9 mouse cellular contexts compared by ENCODE assay signal in the genomic region with DNA sequence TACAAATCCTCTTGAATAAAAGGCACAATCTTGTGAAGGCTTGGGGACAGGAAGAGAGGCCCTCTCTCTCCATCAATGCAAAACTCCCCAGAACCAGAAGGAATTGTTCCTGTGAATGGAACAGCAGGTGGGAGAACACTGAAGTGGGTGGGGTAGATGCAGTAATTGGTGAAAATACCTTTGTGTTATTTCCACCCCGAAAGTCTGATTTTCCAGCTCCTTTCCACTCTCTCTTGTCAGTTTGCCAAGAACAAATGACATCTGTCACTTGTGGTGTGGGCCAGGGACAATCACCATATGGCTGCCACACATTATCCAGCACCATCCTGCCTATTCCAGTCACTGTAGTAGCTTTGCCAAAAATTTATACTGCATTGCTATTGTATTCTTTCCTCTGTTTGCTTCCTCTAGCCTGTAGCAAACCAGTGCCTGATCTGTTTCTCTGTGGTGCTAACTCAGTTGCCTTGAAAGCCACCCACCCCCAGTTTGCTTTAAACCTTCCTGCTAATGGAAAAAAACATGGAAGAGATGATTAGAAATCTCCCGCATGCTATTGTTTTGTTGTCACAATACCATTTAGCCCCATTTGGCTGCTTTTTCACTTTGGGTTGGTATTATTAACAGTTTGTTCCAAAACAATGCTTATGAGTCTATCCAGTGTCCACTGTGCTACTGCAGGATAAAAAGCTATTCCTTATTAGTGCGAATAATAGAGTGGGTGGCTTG. TPM values are rescaled to one million over a fixed set of nuclear protein-coding genes. Genes with fewer than 3 reads are reported as not detected.
DNase-seq lines count a peak whose midpoint lies in the region; ATAC-seq and TF ChIP-seq lines count a peak whose summit lies in the region.
"Had no signal": no experiment of that assay in that cellular context is flagged by ENCODE, and none has a peak within 500 bp of the region (broad histone marks: within the 10 kb centered on the region; RNA-seq: fewer than 3 reads in every experiment).

No protein-coding gene starts in this region.

- H3K36me3 ChIP-seq in kidney, postnatal 0 days (ENCODE audit: insufficient read depth, low read length) = no peaks in the 10 kb centered on the region
- H3K36me3 ChIP-seq in kidney, adult 2 months (ENCODE audit: control insufficient read depth, insufficient read depth, low read length) = no peaks in the 10 kb centered on the region
- H3K36me3 ChIP-seq in forebrain, embryonic 10.5 days (replicated peaks) = no peaks in the 10 kb centered on the region
- no peaks in the 10 kb centered on the region for H3K36me3 ChIP-seq in midbrain, postnatal 0 days (ENCODE audit: insufficient read depth, low read length)

- no peak overlapping the region for H3K27ac ChIP-seq in kidney, postnatal 0 days
- no peak overlapping the region for H3K27ac ChIP-seq in kidney, adult 2 months (ENCODE audit: insufficient read depth, low read depth, low read length)
- H3K27ac ChIP-seq in forebrain, embryonic 10.5 days = peak overlapping the region; percentile 60; the same call in 1 of the 2 replicates
- no peak overlapping the region for H3K27ac ChIP-seq in midbrain, postnatal 0 days (ENCODE audit: low read depth, low read length)

- no peak for ATAC-seq in kidney, postnatal 0 days (replicated peaks; ENCODE audit: low FRiP score, low read depth)
- no peak for ATAC-seq in midbrain, postnatal 0 days (ENCODE audit: low FRiP score)

- no peaks in the 10 kb centered on the region for H3K4me1 ChIP-seq in kidney, postnatal 0 days (replicated peaks; ENCODE audit: insufficient read depth, low read length)
- no peaks in the 10 kb centered on the region for H3K4me1 ChIP-seq in kidney, adult 2 months (ENCODE audit: control insufficient read depth, insufficient read depth, low read length)
- H3K4me1 ChIP-seq in forebrain, embryonic 10.5 days = peaks cover 9% of the 10 kb centered on the region
- no peaks in the 10 kb centered on the region for H3K4me1 ChIP-seq in midbrain, postnatal 0 days (ENCODE audit: insufficient read depth, low read length)

- WGBS in kidney, postnatal 0 days = 37% methylated on average over 3 of the region's 3 CpGs
- WGBS in kidney, adult 2 months = 36% methylated on average over 3 of the region's 3 CpGs
- WGBS in forebrain, embryonic 10.5 days = 23% methylated on average over 3 of the region's 3 CpGs
- WGBS in midbrain, postnatal 0 days = 20% methylated on average over 3 of the region's 3 CpGs

- no peak for DNase-seq in kidney, postnatal 0 days (ENCODE audit: low spot score)
- DNase-seq in kidney, adult 2 months = no peak
- peak; percentile 21 for DNase-seq in ZHBTc4 (ENCODE audit: low read depth, low spot score)
- peak; percentile 15 for DNase-seq in forebrain, embryonic 10.5 days (ENCODE audit: extremely low spot score, low spot score)
- DNase-seq in layer of hippocampus, adult 8-10 months (ENCODE audit: low spot score in 2 of 2) = peak; percentile 57 to 60
- peak; percentile 51 for DNase-seq in midbrain, postnatal 0 days (ENCODE audit: low spot score)
- DNase-seq in testis, postnatal 10 days (ENCODE audit: low spot score) = no peak
- DNase-seq in urinary bladder, postnatal 14 days (ENCODE audit: low spot score) = no peak

- H3K27me3 ChIP-seq in kidney, postnatal 0 days (ENCODE audit: insufficient read depth, low read length) = no peaks in the 10 kb centered on the region
- no peaks in the 10 kb centered on the region for H3K27me3 ChIP-seq in kidney, adult 2 months (replicated peaks; ENCODE audit: control insufficient read depth, insufficient read depth, low read length)
- H3K27me3 ChIP-seq in forebrain, embryonic 10.5 days (ENCODE audit: poor library complexity, severe bottlenecking) = no peaks in the 10 kb centered on the region
- no peaks in the 10 kb centered on the region for H3K27me3 ChIP-seq in midbrain, postnatal 0 days (ENCODE audit: insufficient read depth, low read length)

- peak overlapping the region; percentile 21 for H3K4me3 ChIP-seq in kidney, postnatal 0 days (replicated peaks; ENCODE audit: low read depth, low read length)
- H3K4me3 ChIP-seq in kidney, adult 2 months (ENCODE audit: insufficient read depth, low read depth, low read length) = no peak overlapping the region
- peak overlapping the region; percentile 22 for H3K4me3 ChIP-seq in forebrain, embryonic 10.5 days
- H3K4me3 ChIP-seq in midbrain, postnatal 0 days (ENCODE audit: low read depth, low read length) = no peak overlapping the region

- H3K9ac ChIP-seq in kidney, postnatal 0 days (ENCODE audit: low read depth, low read length) = no peak overlapping the region
- H3K9ac ChIP-seq in midbrain, postnatal 0 days (replicated peaks; ENCODE audit: low read length, poor library complexity, severe bottlenecking) = no peak overlapping the region

- TF ChIP-seq POLR2A in kidney, adult 2 months (IDR thresholded peaks at IDR 0.05; ENCODE audit: low read depth, low read length) = no peak

- no peak for TF ChIP-seq CTCF in kidney, postnatal 0 days (IDR thresholded peaks at IDR 0.05; ENCODE audit: low read depth)
- TF ChIP-seq CTCF in kidney, adult 2 months (conservative IDR thresholded peaks at IDR 0.05; ENCODE audit: insufficient read depth, insufficient read length, low read depth, low read length) = no peak
- TF ChIP-seq CTCF in midbrain, postnatal 0 days (IDR thresholded peaks at IDR 0.05) = no peak

- H3K9me3 ChIP-seq in kidney, postnatal 0 days (replicated peaks; ENCODE audit: low read length) = no peaks in the 10 kb centered on the region
- H3K9me3 ChIP-seq in forebrain, embryonic 10.5 days = no peaks in the 10 kb centered on the region
- no peaks in the 10 kb centered on the region for H3K9me3 ChIP-seq in midbrain, postnatal 0 days (ENCODE audit: low read length)

- H3K4me2 ChIP-seq in kidney, postnatal 0 days (ENCODE audit: low read length) = peak overlapping the region; percentile 45
- 0 out of 2 replicates have a peak overlapping the region, but pooled peaks have one; percentile 7 for H3K4me2 ChIP-seq in midbrain, postnatal 0 days (ENCODE audit: low read depth, low read length, poor library complexity, severe bottlenecking)

RNA-seq across cellular contexts. Expression of a gene that starts 37.9 kb away (rescaled TPM):
- polyA plus RNA-seq in kidney, postnatal 0 days (2015; fragmentation: Nextera tagmentation; extraction: Ambion mirVana) = 0.10 and 0.13 TPM in 2 replicates
- polyA plus RNA-seq in kidney, adult 2 months (2012; rRNA removed) = 0.12 and 0.33 TPM in 2 replicates
- 0.15 and 0.44 TPM in 2 replicates for polyA plus RNA-seq in forebrain, embryonic 10.5 days (2016; fragmentation: Nextera tagmentation; extraction: Ambion mirVana)
- total RNA-seq in layer of hippocampus, adult 8-10 months (2022) = not detected
- not detected in 2 replicates for total RNA-seq in midbrain, postnatal 0 days (2014; rRNA removed)
- polyA plus RNA-seq in midbrain, postnatal 0 days (2015; fragmentation: Nextera tagmentation; extraction: Ambion mirVana) = 7.8 and 8.2 TPM in 2 replicates
- polyA plus RNA-seq: limb, embryonic 11.5 days had no signal

RNA-seq across cellular contexts. Expression of a gene that starts 50.7 kb away (rescaled TPM):
- not detected in 2 replicates for polyA plus RNA-seq in kidney, postnatal 0 days (2015; fragmentation: Nextera tagmentation; extraction: Ambion mirVana)
- not detected in 2 replicates for polyA plus RNA-seq in kidney, adult 2 months (2012; rRNA removed)
- polyA plus RNA-seq in forebrain, embryonic 10.5 days (2016; fragmentation: Nextera tagmentation; extraction: Ambion mirVana) = not detected in 2 replicates
- under 1 TPM in 3 of 4 experiments, not detected in 1; 0.18 to 0.40 (median 0.29) TPM for total RNA-seq in layer of hippocampus, adult 8-10 months (2022)
- total RNA-seq in midbrain, postnatal 0 days (2014; rRNA removed) = not detected in 2 replicates
- polyA plus RNA-seq in midbrain, postnatal 0 days (2015; fragmentation: Nextera tagmentation; extraction: Ambion mirVana) = 0.25 TPM in 1 of 2 replicates, not detected in the other
- polyA plus RNA-seq: limb, embryonic 11.5 days had no signal

Comparison
In these comparisons a context has a peak if more than half of its experiments do, and no peak if none do; other contexts are left out.
1. H3K4me3 ChIP-seq: peak in kidney, postnatal 0 days (single experiment) and forebrain, embryonic 10.5 days (single experiment); none in kidney, adult 2 months (single experiment) and midbrain, postnatal 0 days (single experiment).
2. DNase-seq: peak in ZHBTc4 (single experiment), forebrain, embryonic 10.5 days (single experiment), layer of hippocampus, adult 8-10 months (2 of 2) and midbrain, postnatal 0 days (single experiment); none in kidney, postnatal 0 days (single experiment), kidney, adult 2 months (single experiment), testis, postnatal 10 days (single experiment) and urinary bladder, postnatal 14 days (single experiment).